Mouse (Mus musculus) lung, embryonic 15.5 days (tissue): ENCODE data around the gene Bnip1. TPM values are rescaled to one million over a fixed set of nuclear protein-coding genes. Genes with fewer than 3 reads are reported as not detected.

ENCODE experiments used
- ATAC-seq: fragments of 200-750 bp; cut with Nextera tagmentation; 2 replicates; pipeline ENCODE4 v1.8.0; 2017; ENCODE audit warnings: moderate number of reproducible peaks, borderline replicate concordance; ENCODE audit not compliant: low FRiP score, low TSS enrichment; ENCODE audit errors: extremely low read depth
- H3K27ac ChIP-seq: fragments of 300-500 bp; sonication (generic); 2 replicates; pipeline ENCODE4 v1.5.1; 2015; ENCODE audit warnings: moderate library complexity, mild to moderate bottlenecking, inconsistent platforms
- H3K27me3 ChIP-seq: fragments of 300-500 bp; sonication (generic); 2 replicates; pipeline ENCODE4 v1.6.1; 2015; ENCODE audit warnings: inconsistent platforms
- H3K36me3 ChIP-seq: fragments of 300-500 bp; sonication (generic); 2 replicates; pipeline ENCODE4 v1.6.1; 2015; ENCODE audit warnings: inconsistent platforms
- H3K4me1 ChIP-seq: fragments of 300-500 bp; sonication (generic); 2 replicates; pipeline ENCODE4 v1.6.1; 2015; ENCODE audit warnings: inconsistent platforms
- H3K4me2 ChIP-seq: fragments of 300-500 bp; sonication (generic); 2 replicates; pipeline ENCODE4 v1.6.1; 2015; ENCODE audit warnings: inconsistent platforms, mild to moderate bottlenecking, moderate library complexity
- H3K4me3 ChIP-seq: fragments of 300-500 bp; sonication (generic); 2 replicates; pipeline ENCODE4 v1.5.1; 2015; ENCODE audit warnings: mild to moderate bottlenecking, inconsistent platforms
- H3K9ac ChIP-seq: fragments of 300-500 bp; sonication (generic); 2 replicates; pipeline ENCODE4 v1.6.1; 2015; ENCODE audit warnings: inconsistent platforms
- H3K9me3 ChIP-seq: fragments of 300-500 bp; sonication (generic); 2 replicates; pipeline ENCODE4 v1.6.1; 2016; ENCODE audit warnings: inconsistent platforms
- WGBS: fragments of 180-500 bp; shearing (Covaris S2); methylation state at CpG from one replicate; pipeline ENCODE4 v1.1.7; 2015; 5-methylcytosine and 5-hydroxymethylcytosine counted together
- polyA plus RNA-seq: library from polyadenylated mRNA; unstranded; fragments of >200 nt; fragmentation: Nextera tagmentation; extraction: Ambion mirVana; gene quantifications from 2 replicates; pipeline ENCODE4 v1.2.1, GENCODE M21; 2015

Bnip1 gene
- polyA plus RNA-seq, 1 experiment from 2014 or later = 49.7 TPM

DNA sequence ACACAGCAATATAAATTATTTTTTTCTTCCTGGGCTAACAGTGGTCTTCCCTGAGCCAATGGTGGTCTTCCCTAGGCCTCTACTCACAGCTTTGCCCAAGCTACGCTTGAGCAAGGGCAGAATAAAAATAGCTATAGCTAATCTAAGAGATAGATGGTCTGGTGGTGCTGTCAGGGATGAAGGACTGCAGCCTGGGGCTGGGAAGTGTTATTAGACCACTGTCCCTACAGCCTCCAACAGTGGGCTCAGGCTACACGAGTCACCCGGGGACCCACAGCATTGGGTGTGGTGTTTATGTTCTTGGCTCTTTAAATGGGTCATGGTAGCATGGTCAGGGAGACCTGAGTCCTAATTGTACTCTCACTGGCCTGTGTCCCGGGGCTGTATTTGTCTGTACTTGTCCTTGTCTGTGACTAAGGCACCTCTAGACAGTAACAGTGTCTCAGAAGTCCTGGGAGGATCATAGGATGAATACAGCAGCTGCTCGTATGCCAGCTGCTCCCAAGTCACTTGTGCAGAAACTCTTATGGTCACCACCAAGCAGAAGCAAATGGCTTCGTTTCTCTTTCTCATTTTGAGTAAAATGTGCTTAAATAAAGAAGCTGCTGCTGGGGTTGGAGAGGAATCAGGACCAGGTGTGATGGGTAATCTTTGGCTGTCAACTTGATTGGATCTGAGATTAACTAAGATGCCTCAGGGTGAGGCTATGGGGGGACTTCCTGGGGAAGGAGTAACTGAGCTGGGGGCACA, 16.7 kb downstream of the Bnip1 start:
- H3K27ac ChIP-seq = no peak overlapping the region
- H3K36me3 ChIP-seq = peaks cover 5% of the 10 kb centered on the region; the same call in 1 of the 2 replicates
- no peaks in the 10 kb centered on the region for H3K27me3 ChIP-seq
- no peaks in the 10 kb centered on the region for H3K9me3 ChIP-seq
- no peak overlapping the region for H3K9ac ChIP-seq
- no peak overlapping the region for H3K4me2 ChIP-seq
- H3K4me1 ChIP-seq = no peaks in the 10 kb centered on the region
- ATAC-seq = no peak
- 66% methylated on average over 6 of the region's 6 CpGs for WGBS
- no peak overlapping the region for H3K4me3 ChIP-seq

DNA sequence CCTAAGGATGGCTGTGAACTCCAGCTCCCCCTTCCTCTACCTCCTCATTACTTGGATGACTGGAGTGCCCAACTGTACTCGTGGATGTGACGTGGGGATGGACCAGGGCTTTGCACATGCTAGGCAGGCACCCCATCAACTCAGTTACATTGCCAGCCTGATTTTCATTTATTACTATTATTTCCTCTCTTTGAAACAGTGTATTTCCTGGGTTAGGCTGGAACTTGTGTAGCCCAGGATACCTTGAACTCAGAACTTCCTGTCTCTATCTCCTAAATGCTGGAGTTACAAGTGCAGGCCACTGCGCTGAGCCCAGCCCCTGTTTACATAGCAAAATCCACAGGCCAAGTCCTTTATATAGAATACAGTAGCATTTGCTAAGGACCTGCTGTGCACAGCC, 22.0 kb downstream of the Bnip1 start:
- Histone ChIP-seq H3K9me3 (no peaks in the 10 kb centered on the region), H3K27ac (no peak overlapping the region), H3K27me3 (no peaks in the 10 kb centered on the region), H3K36me3 (no peaks in the 10 kb centered on the region), H3K4me3 (no peak overlapping the region), H3K4me1 (no peaks in the 10 kb centered on the region), H3K9ac (no peak overlapping the region), H3K4me2 (no peak overlapping the region)
- no peak for ATAC-seq
- 71% methylated on average over 3 of the region's 3 CpGs for WGBS

DNA sequence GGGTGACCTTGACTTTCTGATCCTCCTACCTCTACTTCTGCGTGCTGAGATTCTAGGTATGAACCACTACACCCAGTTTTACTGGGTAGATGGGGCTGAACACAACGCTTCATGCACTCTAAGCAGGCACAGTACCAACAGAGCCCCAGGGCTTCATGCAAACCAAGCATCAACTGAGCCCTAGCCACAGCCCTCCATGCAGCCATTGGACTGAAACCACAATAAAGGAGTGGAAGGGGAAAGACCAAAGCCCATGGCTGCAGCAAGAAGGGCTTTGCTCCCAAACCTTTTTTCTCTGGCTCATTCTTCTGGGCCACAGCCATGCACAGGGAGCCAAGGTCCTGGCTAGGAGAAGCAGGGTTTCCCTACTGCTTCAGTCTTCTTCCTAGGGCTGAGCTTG, 31.7 kb downstream of the Bnip1 start:
- Histone ChIP-seq H3K27ac (no peak overlapping the region), H3K9ac (no peak overlapping the region), H3K36me3 (no peaks in the 10 kb centered on the region), H3K4me1 (no peaks in the 10 kb centered on the region), H3K27me3 (no peaks in the 10 kb centered on the region), H3K4me2 (no peak overlapping the region), H3K9me3 (no peaks in the 10 kb centered on the region), H3K4me3 (no peak overlapping the region)
- ATAC-seq = no peak
- 68% methylated on average over 2 of the region's 2 CpGs for WGBS

DNA sequence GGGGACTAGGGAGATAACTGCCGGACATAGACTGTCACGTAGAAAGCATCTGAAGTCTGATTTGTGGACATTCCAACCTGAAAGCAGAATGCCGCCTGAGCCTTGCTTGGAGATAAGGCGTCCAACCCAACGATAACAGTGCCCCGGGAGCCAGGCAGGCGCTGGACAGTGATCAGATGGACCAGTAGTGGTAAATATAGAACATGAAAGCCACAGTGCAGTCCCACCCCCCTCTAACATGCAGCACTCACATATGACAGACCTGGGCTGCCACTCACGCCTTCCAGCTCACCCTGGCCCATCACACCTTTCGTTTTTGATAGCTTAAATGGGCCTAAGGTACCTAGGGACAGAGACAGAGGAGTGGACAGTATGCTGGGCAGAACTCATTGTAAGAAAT, 32.6 kb downstream of the Bnip1 start:
- 63% methylated on average over 9 of the region's 9 CpGs for WGBS
- no peaks in the 10 kb centered on the region for H3K4me1 ChIP-seq
- H3K27ac ChIP-seq = no peak overlapping the region
- H3K9ac ChIP-seq = no peak overlapping the region
- H3K9me3 ChIP-seq = no peaks in the 10 kb centered on the region
- H3K4me2 ChIP-seq = no peak overlapping the region
- H3K36me3 ChIP-seq = no peaks in the 10 kb centered on the region
- H3K27me3 ChIP-seq = no peaks in the 10 kb centered on the region
- no peak overlapping the region for H3K4me3 ChIP-seq
- ATAC-seq = no peak

- H3K36me3 ChIP-seq = no peaks in the 10 kb centered on the region
- no peak for ATAC-seq
- H3K4me3 ChIP-seq = no peak overlapping the region
- no peak overlapping the region for H3K4me2 ChIP-seq
- WGBS = 72% methylated on average over 6 of the region's 6 CpGs
- H3K9ac ChIP-seq = no peak overlapping the region
- H3K4me1 ChIP-seq = no peaks in the 10 kb centered on the region
- H3K9me3 ChIP-seq = no peaks in the 10 kb centered on the region
- 0 out of 2 replicates have a peak, but pooled peaks cover 9% of the 10 kb centered on the region for H3K27me3 ChIP-seq
- H3K27ac ChIP-seq = no peak overlapping the region
Measured at GRCm38 (mm10) chr17:26816810-26817209, 35.9 kb downstream of the Bnip1 start.

- H3K36me3 ChIP-seq = no peaks in the 10 kb centered on the region
- 0 out of 2 replicates have a peak, but pooled peaks cover 9% of the 10 kb centered on the region for H3K27me3 ChIP-seq
- H3K4me2 ChIP-seq = no peak overlapping the region
- no peak overlapping the region for H3K9ac ChIP-seq
- H3K27ac ChIP-seq = no peak overlapping the region
- no peaks in the 10 kb centered on the region for H3K9me3 ChIP-seq
- no peak for ATAC-seq
- no peaks in the 10 kb centered on the region for H3K4me1 ChIP-seq
- no peak overlapping the region for H3K4me3 ChIP-seq
Measured at GRCm38 (mm10) chr17:26817776-26818175, 36.9 kb downstream of the Bnip1 start.

- Histone ChIP-seq H3K9ac (no peak overlapping the region), H3K36me3 (no peaks in the 10 kb centered on the region), H3K4me2 (no peak overlapping the region), H3K27ac (no peak overlapping the region), H3K4me1 (no peaks in the 10 kb centered on the region), H3K9me3 (no peaks in the 10 kb centered on the region), H3K27me3 (peaks cover 30% of the 10 kb centered on the region), H3K4me3 (no peak overlapping the region)
- WGBS = 59% methylated on average over 16 of the region's 17 CpGs
- ATAC-seq = no peak
Measured at GRCm38 (mm10) chr17:26826131-26826530, 45.3 kb downstream of the Bnip1 start.

DNA sequence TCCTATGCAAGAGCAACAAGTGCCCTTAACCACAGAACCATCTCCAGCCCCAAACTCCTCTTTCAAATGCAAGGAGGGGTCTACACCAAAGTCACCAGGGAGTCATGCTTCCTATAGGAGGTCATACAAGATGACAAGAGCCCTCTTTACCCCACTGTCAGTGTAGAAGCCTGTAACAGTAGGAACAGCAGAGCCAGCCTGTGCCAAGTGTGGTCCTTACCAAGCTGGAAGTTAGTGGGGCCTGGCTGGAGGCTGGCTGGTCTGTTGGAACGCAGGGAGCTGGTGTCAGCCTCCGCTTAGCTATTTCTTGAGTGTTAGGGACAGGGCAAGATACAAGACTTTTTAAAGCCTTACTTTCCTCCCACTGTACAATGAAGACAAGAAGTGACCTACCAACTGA, 52.9 kb downstream of the Bnip1 start:
- WGBS = 67% methylated on average over 2 of the region's 2 CpGs
- H3K4me3 ChIP-seq = no peak overlapping the region
- no peak overlapping the region for H3K4me2 ChIP-seq
- no peaks in the 10 kb centered on the region for H3K4me1 ChIP-seq
- H3K9me3 ChIP-seq = no peaks in the 10 kb centered on the region
- no peak overlapping the region for H3K9ac ChIP-seq
- H3K27ac ChIP-seq = no peak overlapping the region
- no peaks in the 10 kb centered on the region for H3K36me3 ChIP-seq
- H3K27me3 ChIP-seq = peaks cover 64% of the 10 kb centered on the region
- ATAC-seq = no peak

- WGBS = 71% methylated on average over 5 of the region's 5 CpGs
- H3K9me3 ChIP-seq = no peaks in the 10 kb centered on the region
- no peak overlapping the region for H3K4me2 ChIP-seq
- peaks cover 6% of the 10 kb centered on the region; the same call in 1 of the 2 replicates for H3K4me1 ChIP-seq
- no peak for ATAC-seq
- no peak overlapping the region for H3K9ac ChIP-seq
- no peak overlapping the region for H3K27ac ChIP-seq
- no peaks in the 10 kb centered on the region for H3K36me3 ChIP-seq
- peaks cover 64% of the 10 kb centered on the region for H3K27me3 ChIP-seq
- no peak overlapping the region for H3K4me3 ChIP-seq
Measured at GRCm38 (mm10) chr17:26834302-26834965, 53.6 kb downstream of the Bnip1 start.

- Histone ChIP-seq H3K27ac (no peak overlapping the region), H3K9me3 (no peaks in the 10 kb centered on the region), H3K36me3 (no peaks in the 10 kb centered on the region), H3K9ac (no peak overlapping the region), H3K4me2 (no peak overlapping the region), H3K4me1 (peaks cover 7% of the 10 kb centered on the region; the same call in 1 of the 2 replicates), H3K27me3 (peaks cover 70% of the 10 kb centered on the region), H3K4me3 (no peak overlapping the region)
- ATAC-seq = no peak
- 64% methylated on average over 9 of the region's 9 CpGs for WGBS
Measured at GRCm38 (mm10) chr17:26834966-26835755, 54.3 kb downstream of the Bnip1 start.

DNA sequence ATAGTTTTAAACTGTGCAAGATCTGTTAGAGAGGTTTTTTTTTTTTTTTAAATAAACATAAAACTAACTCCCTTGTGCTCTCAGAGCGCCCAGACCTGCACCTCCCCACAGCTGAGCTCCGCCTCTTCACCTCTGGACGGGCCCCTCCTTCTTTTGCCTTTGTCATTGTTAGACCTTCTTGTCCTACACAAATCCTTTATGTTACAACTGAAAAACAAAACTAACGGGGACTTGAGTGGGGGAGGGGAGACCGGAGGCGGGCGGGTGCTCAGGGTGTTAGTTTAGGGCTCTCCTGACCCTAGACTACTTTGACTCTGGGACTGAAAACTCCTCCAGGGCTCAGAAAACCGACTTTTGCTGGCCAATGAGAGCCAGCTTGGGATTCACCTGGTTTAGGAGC, 55.1 kb downstream of the Bnip1 start:
- WGBS = 15% methylated on average over 8 of the region's 8 CpGs
- Histone ChIP-seq H3K36me3 (no peaks in the 10 kb centered on the region), H3K9me3 (no peaks in the 10 kb centered on the region), H3K4me3 (no peak overlapping the region), H3K4me2 (no peak overlapping the region), H3K9ac (no peak overlapping the region), H3K27ac (no peak overlapping the region), H3K27me3 (peaks cover 78% of the 10 kb centered on the region), H3K4me1 (peaks cover 7% of the 10 kb centered on the region; the same call in 1 of the 2 replicates)
- no peak for ATAC-seq

DNA sequence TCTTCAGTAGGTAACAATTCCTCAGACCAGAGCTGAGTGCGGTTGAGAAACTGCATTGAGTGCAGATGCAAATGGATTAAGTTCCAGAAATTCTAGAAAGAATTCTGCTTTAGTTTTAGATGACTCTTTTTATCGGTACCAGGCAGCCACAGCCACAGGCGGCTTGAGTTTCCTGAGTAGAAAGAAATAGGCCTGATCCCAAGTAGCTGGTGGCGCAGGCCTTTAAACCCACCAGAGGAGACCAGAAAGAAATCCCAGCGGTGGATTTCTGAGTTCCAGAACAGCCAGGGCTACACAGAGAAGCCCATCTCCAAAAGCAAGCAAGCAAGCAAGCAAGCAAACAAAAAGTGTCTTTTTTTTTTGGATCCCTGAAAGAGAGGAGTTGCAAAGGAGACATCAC, 55.5 kb downstream of the Bnip1 start:
- Histone ChIP-seq H3K27ac (no peak overlapping the region), H3K9ac (no peak overlapping the region), H3K27me3 (peaks cover 82% of the 10 kb centered on the region), H3K4me3 (no peak overlapping the region), H3K9me3 (no peaks in the 10 kb centered on the region), H3K4me2 (no peak overlapping the region), H3K4me1 (peaks cover 11% of the 10 kb centered on the region), H3K36me3 (no peaks in the 10 kb centered on the region)
- WGBS = 35% methylated on average over 5 of the region's 5 CpGs
- ATAC-seq = no peak
